Mouse (Mus musculus) lung, postnatal 0 days (tissue): Measurements from ENCODE around the gene Pls1.

Experiments
- CTCF ChIP-seq: IDR thresholded peaks from 2 replicates; pipeline ENCODE4 v1.5.1; 2016; ENCODE audit warnings: antibody characterized with exemption, mild to moderate bottlenecking
- EP300 ChIP-seq: IDR thresholded peaks from 2 replicates; pipeline ENCODE4 v1.6.1; 2016; ENCODE audit warnings: antibody characterized with exemption, mild to moderate bottlenecking, control low read depth

- TF ChIP-seq CTCF (no peak), EP300 (no peak)
Observed at GRCm38 (mm10) chr9:95805449-95805848, 39.7 kb downstream of the Pls1 start.
